Mouse (Mus musculus) layer of hippocampus, postnatal 25 days (tissue): ENCODE measurements at regions not wholly inside any gene's neighbourhood (a gene's known extent, or its start where the extent isn't known, plus 50 kb on each side); places are given as distances from the start of the nearest gene placed in this dataset.
A peak's percentile ranks its signal among the peaks of the same experiment; 100 is the strongest.

Source experiments
- DNase-seq, 2 experiments: peaks; one replicate each; pipeline ENCODE4 v3.0.0; 2022; ENCODE audit warnings: mixed read lengths in 2 of 2, low spot score in 1 of 2; ENCODE audit errors: extremely low spot score in 1 of 2

GRCm38 (mm10) chr8:98403645-98404032, 1012.6 kb downstream of the Cdh8 start:
- DNase-seq, result no peak

- no peak for DNase-seq
These were observed 1013.2 kb downstream of the Cdh8 start for GRCm38 (mm10) chr8:98402852-98403644.

GRCm38 (mm10) chr8:98381815-98382214, 1034.5 kb downstream of the Cdh8 start:
- peak in 1 of 2 experiments; percentile 4 for DNase-seq

GRCm38 (mm10) chr8:98380387-98380786, 1035.9 kb downstream of the Cdh8 start:
- DNase-seq, result no peak

GRCm38 (mm10) chr8:98377743-98378142, 1038.5 kb downstream of the Cdh8 start:
- no peak for DNase-seq

GRCm38 (mm10) chr8:98372711-98373420, 1043.4 kb downstream of the Cdh8 start:
- no peak for DNase-seq

- DNase-seq, result no peak
These were observed 1050.7 kb downstream of the Cdh8 start for GRCm38 (mm10) chr8:98365378-98366095.

GRCm38 (mm10) chr8:98337279-98337678, 1079.0 kb downstream of the Cdh8 start:
- no peak for DNase-seq

GRCm38 (mm10) chr8:98309405-98309990, 1106.8 kb downstream of the Cdh8 start:
- no peak for DNase-seq

GRCm38 (mm10) chr8:98294975-98295374, 1121.3 kb downstream of the Cdh8 start:
- DNase-seq, result no peak

GRCm38 (mm10) chr8:98260281-98260680, 1156.0 kb downstream of the Cdh8 start:
- DNase-seq, result no peak

- DNase-seq, result no peak
These were observed 1172.8 kb downstream of the Cdh8 start for GRCm38 (mm10) chr8:98243328-98243926.

GRCm38 (mm10) chr8:98214019-98214418, 1202.3 kb downstream of the Cdh8 start:
- no peak for DNase-seq
